Mouse (Mus musculus) embryonic facial prominence, embryonic 14.5 days (tissue): ENCODE measurements at regions not wholly inside any gene's neighbourhood (a gene's known extent, or its start where the extent isn't known, plus 50 kb on each side); places are given as distances from the start of the nearest gene placed in this dataset.

Experiments
- ATAC-seq: fragments of 200-750 bp; cut with Nextera tagmentation; 2 replicates; pipeline ENCODE4 v1.8.0; 2017; ENCODE audit warnings: low read depth, moderate number of reproducible peaks, moderate TSS enrichment
- DNase-seq: peaks from one replicate; pipeline ENCODE4 v3.0.0-alpha.2; 2015; ENCODE audit warnings: low spot score
- H3K27ac ChIP-seq: fragments of 300-500 bp; sonication (generic); replicated peaks from 2 replicates; pipeline ENCODE4 v1.5.1; 2014; ENCODE audit warnings: low read depth, mild to moderate bottlenecking, low read length, moderate library complexity
- H3K27me3 ChIP-seq: fragments of 300-500 bp; sonication (generic); replicated peaks from 2 replicates; pipeline ENCODE4 v1.6.1; 2014; ENCODE audit warnings: low read length; ENCODE audit not compliant: control insufficient read depth, insufficient read depth
- H3K36me3 ChIP-seq: fragments of 300-500 bp; sonication (generic); 2 replicates; pipeline ENCODE4 v1.6.1; 2014; ENCODE audit warnings: low read length, mixed read lengths; ENCODE audit not compliant: control insufficient read depth, insufficient read depth
- H3K4me1 ChIP-seq: fragments of 300-500 bp; sonication (generic); 2 replicates; pipeline ENCODE4 v1.6.1; 2014; ENCODE audit warnings: antibody characterized with exemption, low read length; ENCODE audit not compliant: control insufficient read depth, insufficient read depth
- H3K4me2 ChIP-seq: fragments of 300-500 bp; sonication (generic); 2 replicates; pipeline ENCODE4 v1.6.1; 2014; ENCODE audit warnings: low read depth, mild to moderate bottlenecking, low read length, moderate library complexity, mixed read lengths
- H3K4me3 ChIP-seq: fragments of 300-500 bp; sonication (generic); 2 replicates; pipeline ENCODE4 v1.5.1; 2014; ENCODE audit warnings: low read depth, mild to moderate bottlenecking, low read length
- H3K9ac ChIP-seq: fragments of 300-500 bp; sonication (generic); 2 replicates; pipeline ENCODE4 v1.6.1; 2014; ENCODE audit warnings: low read depth, mild to moderate bottlenecking, low read length, moderate library complexity, mixed read lengths
- H3K9me3 ChIP-seq: fragments of 300-500 bp; sonication (generic); 2 replicates; pipeline ENCODE4 v1.6.1; 2016; ENCODE audit warnings: low read length; ENCODE audit not compliant: control insufficient read depth
- WGBS: fragments of 180-500 bp; shearing (Covaris S2); extraction: QIAGEN DNeasy Blood & Tissue Kit; methylation state at CpG from one replicate; pipeline ENCODE4 v1.1.7; 2014; 5-methylcytosine and 5-hydroxymethylcytosine counted together

DNA sequence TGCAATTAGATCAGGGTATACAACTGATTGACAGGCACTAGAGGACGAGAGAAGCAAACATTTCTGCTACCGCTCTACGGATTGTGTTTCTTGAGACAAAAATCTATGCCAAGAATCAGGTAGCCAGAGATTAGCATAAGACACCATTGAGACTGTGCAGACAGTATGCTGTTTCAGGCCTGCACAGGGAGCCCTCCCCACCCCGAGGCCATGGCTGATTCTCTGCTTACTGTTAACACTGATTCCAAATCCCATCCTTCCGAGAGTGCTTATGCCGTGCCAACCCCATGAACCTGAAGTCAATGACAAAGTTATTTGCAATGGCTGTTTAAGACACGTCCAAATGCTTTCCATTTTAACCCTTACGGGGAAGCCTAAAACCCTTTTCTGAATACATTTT lies 78.8 kb downstream of the Rps12 start:
- 66% methylated on average over 8 of the region's 8 CpGs for WGBS
- Histone ChIP-seq H3K4me3 (no peak overlapping the region), H3K4me2 (no peak overlapping the region), H3K9ac (no peak overlapping the region), H3K9me3 (no peaks in the 10 kb centered on the region), H3K27me3 (no peaks in the 10 kb centered on the region), H3K36me3 (no peaks in the 10 kb centered on the region), H3K27ac (no peak overlapping the region), H3K4me1 (peaks cover 27% of the 10 kb centered on the region)
- DNase-seq (peak; percentile 53), ATAC-seq (peak; percentile 56; the same call in 1 of the 2 replicates)

DNA sequence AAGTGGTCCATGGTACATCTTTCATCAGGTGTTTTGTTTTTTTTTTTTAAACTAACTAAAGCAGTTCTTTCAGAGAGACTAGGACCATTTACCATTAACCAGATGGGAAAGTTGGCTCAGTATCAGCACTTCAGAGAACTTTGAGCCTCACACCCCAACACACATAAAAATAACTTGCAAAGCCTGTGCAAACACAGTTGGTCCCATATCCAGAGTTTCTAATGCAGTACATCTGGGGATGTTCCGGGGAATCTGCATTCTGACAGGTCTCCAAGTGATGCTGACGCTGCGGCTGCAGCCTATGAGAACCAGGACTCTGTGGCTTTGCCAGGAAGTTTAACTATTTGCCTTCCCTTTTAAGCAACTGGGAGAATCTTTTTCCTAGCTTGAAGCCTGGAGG lies 79.9 kb downstream of the Rps12 start:
- 0 out of 2 replicates have a peak, but pooled peaks have one; percentile 14 for ATAC-seq
- H3K27me3 ChIP-seq = no peaks in the 10 kb centered on the region

DNA sequence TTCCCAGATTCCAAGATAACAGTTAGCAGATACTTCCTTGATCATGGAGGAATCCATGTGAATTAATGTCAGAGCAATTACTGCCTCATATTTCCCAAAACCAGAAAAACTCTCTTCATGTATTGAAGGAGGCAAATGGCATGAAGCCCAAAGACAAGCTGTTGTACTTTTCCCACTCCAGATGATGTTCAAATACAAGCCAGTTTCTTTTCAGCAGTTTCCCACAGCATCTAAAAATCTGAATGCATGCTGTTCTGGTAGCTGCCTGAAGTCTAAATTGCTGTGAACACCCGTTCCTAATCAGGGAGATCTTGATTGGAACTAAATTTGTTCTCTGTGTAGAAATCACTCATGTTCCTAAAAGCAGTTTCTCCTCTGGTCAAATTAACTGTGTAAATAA lies 83.0 kb downstream of the Rps12 start:
- Histone ChIP-seq H3K27me3 (no peaks in the 10 kb centered on the region), H3K4me3 (no peak overlapping the region), H3K27ac (no peak overlapping the region), H3K36me3 (no peaks in the 10 kb centered on the region), H3K9me3 (no peaks in the 10 kb centered on the region), H3K4me1 (peaks cover 5% of the 10 kb centered on the region), H3K9ac (no peak overlapping the region), H3K4me2 (no peak overlapping the region)
- 37% methylated on average over 1 of the region's 1 CpGs for WGBS
- DNase-seq = peak; percentile 47
- no peak for ATAC-seq

More for the DNA sequence above, 79.9 kb downstream of the Rps12 start:
- H3K4me1 ChIP-seq = peaks cover 17% of the 10 kb centered on the region
- no peaks in the 10 kb centered on the region for H3K36me3 ChIP-seq
- H3K9me3 ChIP-seq = no peaks in the 10 kb centered on the region
- H3K27ac ChIP-seq = no peak overlapping the region
- no peak overlapping the region for H3K9ac ChIP-seq
- WGBS = 30% methylated on average over 3 of the region's 3 CpGs
- no peak overlapping the region for H3K4me2 ChIP-seq
- peak; percentile 86 for DNase-seq
- no peak overlapping the region for H3K4me3 ChIP-seq

- Histone ChIP-seq H3K9ac (no peak overlapping the region), H3K36me3 (no peaks in the 10 kb centered on the region), H3K27me3 (no peaks in the 10 kb centered on the region), H3K4me3 (no peak overlapping the region), H3K4me2 (no peak overlapping the region), H3K27ac (no peak overlapping the region), H3K4me1 (peaks cover 5% of the 10 kb centered on the region; the same call in 1 of the 2 replicates), H3K9me3 (no peaks in the 10 kb centered on the region)
- ATAC-seq (no peak), DNase-seq (no peak)
- WGBS = 72% methylated on average over 2 of the region's 2 CpGs
Measured at GRCm38 (mm10) chr10:23691291-23691690, 95.8 kb downstream of the Rps12 start.

GRCm38 (mm10) chr10:23686969-23687368 lies 100.1 kb downstream of the Rps12 start:
- Histone ChIP-seq H3K27ac (0 out of 2 replicates have a peak overlapping the region, but pooled peaks have one; percentile 40), H3K9me3 (no peaks in the 10 kb centered on the region), H3K4me1 (peaks cover 5% of the 10 kb centered on the region; the same call in 1 of the 2 replicates), H3K27me3 (no peaks in the 10 kb centered on the region), H3K9ac (no peak overlapping the region), H3K4me3 (no peak overlapping the region), H3K4me2 (peak overlapping the region; percentile 36), H3K36me3 (no peaks in the 10 kb centered on the region)
- ATAC-seq (peak; percentile 37; the same call in 1 of the 2 replicates), DNase-seq (peak; percentile 83)
- WGBS = 37% methylated on average over 10 of the region's 10 CpGs

DNA sequence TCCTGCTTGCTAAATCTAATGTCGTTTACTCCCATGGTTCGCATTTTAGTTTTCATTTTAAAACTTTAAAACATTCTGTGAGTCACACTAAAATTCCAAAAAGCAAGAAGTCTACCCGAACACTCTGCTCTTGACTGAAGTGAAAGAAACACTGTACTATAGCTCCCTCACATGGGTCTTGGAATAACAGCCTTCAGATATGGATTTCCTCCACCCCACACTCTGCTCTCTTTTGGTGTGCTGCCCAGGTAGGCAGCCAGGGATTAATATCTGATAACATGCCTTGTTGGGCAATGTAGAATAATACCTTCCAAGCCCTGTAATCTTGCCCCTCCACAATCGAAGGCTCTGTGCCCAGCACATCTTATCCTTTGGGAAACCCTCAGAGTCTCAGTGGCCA lies 104.0 kb downstream of the Rps12 start:
- DNase-seq = peak; percentile 27
- H3K4me3 ChIP-seq = no peak overlapping the region
- WGBS = 55% methylated on average over 4 of the region's 4 CpGs
- no peaks in the 10 kb centered on the region for H3K27me3 ChIP-seq
- H3K9ac ChIP-seq = no peak overlapping the region
- peak; percentile 50; the same call in 1 of the 2 replicates for ATAC-seq
- no peaks in the 10 kb centered on the region for H3K9me3 ChIP-seq
- H3K4me2 ChIP-seq = no peak overlapping the region
- peaks cover 5% of the 10 kb centered on the region; the same call in 1 of the 2 replicates for H3K4me1 ChIP-seq
- H3K27ac ChIP-seq = no peak overlapping the region
- H3K36me3 ChIP-seq = no peaks in the 10 kb centered on the region

DNA sequence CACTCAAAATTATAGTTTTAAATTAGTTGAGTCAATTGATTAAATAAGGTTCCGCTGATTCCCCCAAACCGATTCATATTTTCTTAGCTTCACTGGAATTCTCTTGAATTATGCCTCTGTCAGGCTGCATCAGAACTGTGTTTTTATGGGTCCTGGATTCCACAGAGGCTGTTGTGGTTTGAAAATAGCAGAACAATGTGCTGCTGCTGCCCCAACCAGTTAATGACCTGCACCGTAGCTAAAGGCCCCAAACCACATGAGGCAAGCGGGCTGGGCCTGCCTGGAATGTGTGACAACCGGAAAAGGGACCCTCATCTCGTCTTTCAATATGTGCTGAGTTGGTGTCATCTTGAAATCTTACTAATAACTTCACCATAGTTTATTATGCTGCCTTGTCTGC lies 111.2 kb downstream of the Rps12 start:
- Histone ChIP-seq H3K27me3 (no peaks in the 10 kb centered on the region), H3K4me2 (no peak overlapping the region), H3K9ac (no peak overlapping the region), H3K27ac (no peak overlapping the region; the same call in 1 of the 2 replicates), H3K36me3 (no peaks in the 10 kb centered on the region), H3K4me1 (peaks cover 21% of the 10 kb centered on the region), H3K4me3 (no peak overlapping the region), H3K9me3 (no peaks in the 10 kb centered on the region)
- ATAC-seq (peak; percentile 51; the same call in 1 of the 2 replicates), DNase-seq (peak; percentile 74)
- WGBS = 26% methylated on average over 6 of the region's 6 CpGs

DNA sequence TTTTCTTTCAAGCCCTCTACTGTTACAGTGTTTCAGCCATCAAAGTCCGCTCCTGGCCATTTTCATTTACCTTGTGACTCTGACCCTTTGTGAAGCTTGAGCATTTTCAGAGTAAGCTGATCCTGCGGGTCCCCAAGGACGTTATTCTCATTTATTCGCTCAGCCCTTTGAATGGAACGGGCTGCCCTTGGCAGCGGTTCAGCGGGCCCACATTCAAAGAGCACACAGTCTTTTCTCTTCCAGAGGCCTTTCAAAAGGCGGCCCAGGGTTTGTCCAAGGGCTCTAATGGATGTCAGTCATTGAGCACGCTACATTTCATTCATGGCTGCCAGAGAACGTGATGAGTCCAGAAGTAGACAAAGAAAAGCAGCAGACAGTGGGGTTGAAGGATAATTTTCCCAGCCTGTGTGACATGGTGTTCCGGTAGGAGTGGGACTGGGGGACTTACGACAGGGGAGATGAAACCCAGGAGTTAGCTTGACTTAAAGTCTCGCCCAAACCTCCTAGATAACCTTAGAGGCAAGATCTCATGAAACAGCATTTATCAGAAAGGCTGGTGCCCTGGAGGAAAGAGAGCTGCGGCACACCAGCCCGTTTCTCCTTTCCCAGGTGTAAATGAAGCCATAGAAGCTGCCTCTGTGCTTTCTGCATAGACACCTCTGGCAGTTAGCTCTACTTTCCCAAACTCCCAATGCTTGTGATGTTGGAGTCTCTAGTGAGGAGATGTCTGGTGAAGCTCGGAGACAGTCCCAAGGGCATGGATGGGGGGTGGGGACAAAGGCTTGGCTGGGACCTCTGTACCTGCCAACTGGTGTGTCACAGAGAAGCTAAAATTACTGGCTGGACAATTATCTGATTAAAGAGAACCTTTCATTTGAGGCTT lies 112.2 kb downstream of the Rps12 start:
- Histone ChIP-seq H3K9ac (no peak overlapping the region), H3K36me3 (no peaks in the 10 kb centered on the region), H3K27ac (peak overlapping the region; percentile 25; the same call in 1 of the 2 replicates), H3K4me1 (peaks cover 21% of the 10 kb centered on the region), H3K4me3 (no peak overlapping the region), H3K9me3 (no peaks in the 10 kb centered on the region), H3K27me3 (no peaks in the 10 kb centered on the region), H3K4me2 (peak overlapping the region; percentile 15; the same call in 1 of the 2 replicates)
- DNase-seq (peak; percentile 90), ATAC-seq (peak; percentile 85)
- 27% methylated on average over 16 of the region's 16 CpGs for WGBS
